Mouse (Mus musculus): ENCODE measurements around the gene Creb5.

DNA sequence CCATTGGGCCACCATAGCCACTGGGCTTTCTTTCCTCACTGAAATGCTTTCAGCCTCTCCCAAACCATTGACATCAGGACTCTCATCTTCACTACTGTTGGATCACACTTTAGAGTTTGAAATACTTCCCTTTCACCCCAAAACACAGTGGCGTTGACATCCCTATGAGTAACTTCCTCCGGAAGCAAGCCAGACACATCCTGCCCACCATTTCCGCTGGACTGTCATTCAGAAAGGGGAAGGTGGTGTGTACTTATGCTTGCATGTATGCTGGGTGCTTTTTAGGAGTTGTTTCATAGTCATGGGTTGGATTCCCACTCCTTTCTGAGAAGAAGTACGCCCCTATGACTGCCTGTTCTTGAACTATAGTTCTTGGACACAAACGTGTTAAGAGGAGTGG is 82.9 kb downstream of the Creb5 start:
- TF ChIP-seq CTCF (IDR thresholded peaks at IDR 0.05; ENCODE audit: insufficient read depth, low read length) (no peak), POLR2A (IDR thresholded peaks at IDR 0.05; ENCODE audit: borderline replicate concordance, extremely low read depth, low read depth, low read length) (no peak)

Data from lung, adult 2 months (tissue).